Mouse (Mus musculus) mammary gland, adult 2 months (tissue): ENCODE measurements around the gene Ccng2. TPM values are rescaled to one million over a fixed set of nuclear protein-coding genes. Genes with fewer than 3 reads are reported as not detected.

Experiments used
- polyA plus RNA-seq: library from polyadenylated mRNA; depleted of rRNA; stranded (reverse); fragments of >200 nt; gene quantifications from 2 replicates; pipeline ENCODE4 v1.2.3, GENCODE M21; 2012; ENCODE audit warnings: low replicate concordance; rRNA removed

The Ccng2 gene
- 14.7 and 54.9 TPM in 2 replicates for polyA plus RNA-seq

DNA sequence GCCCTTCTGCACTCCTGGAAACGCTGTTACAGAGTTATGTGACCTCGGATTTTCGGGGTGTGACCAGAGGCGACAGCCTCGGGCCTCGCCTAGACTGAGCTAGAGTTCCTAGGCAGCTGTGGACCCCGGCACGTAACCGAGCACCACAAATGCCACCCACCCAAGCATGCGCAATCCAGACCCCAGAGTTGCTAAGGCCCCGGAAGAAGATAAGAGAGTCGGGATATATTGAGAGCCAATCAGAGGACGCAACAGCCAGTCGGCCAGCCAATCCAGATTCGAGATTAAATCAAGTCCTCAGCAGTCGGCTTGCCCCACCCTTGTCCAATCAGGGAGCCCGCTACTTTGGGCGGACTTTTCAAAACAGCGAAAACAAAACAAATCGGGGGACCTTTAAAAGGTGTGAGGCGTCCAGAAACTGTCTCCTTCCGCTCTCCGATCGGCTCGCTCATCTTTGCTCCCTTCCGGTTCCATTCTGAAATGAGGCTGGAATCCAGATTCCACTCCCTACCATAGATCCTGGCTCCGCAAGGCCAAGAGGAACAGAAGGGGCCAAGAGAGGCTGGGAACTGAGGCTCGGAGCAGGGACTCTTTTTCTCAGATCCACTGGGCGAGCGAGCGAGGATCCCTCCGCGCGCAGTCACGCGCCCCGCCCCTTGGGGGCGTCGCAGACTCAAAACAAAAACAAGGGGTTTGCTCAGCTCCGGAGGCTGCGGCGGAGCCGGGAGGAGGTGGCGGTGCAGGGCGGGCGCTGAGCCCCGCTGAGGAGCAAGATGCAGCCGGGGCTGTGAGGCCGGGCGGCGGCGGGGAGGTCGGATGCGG lies at the start of gene Ccng2:
Gene Ccng2, plus strand, starts transcription at position 375 of the 822 bp plus-strand sequence.

Other genes with a start within 250 kb of the Ccng2 start
- gene Sowahb, start 222.2 kb upstream of the Ccng2 start, polyA plus RNA-seq, result 0.45 and 0.87 TPM in 2 replicates
- 29.1 and 57.9 TPM in 2 replicates for gene Sept11, start 173.8 kb upstream of the Ccng2 start, polyA plus RNA-seq
- 127 and 173 TPM in 2 replicates for gene Ccni, start 60.8 kb upstream of the Ccng2 start, polyA plus RNA-seq
- 0.13 TPM in 1 of 2 replicates, not detected in the other for gene 2010109A12Rik, start 60.7 kb upstream of the Ccng2 start, polyA plus RNA-seq